Mouse (Mus musculus) embryo, embryonic 9.5 days (tissue): ENCODE results near the gene Alkal2.

Source experiments
- DNase-seq: peaks from one replicate; pipeline ENCODE4 v3.0.0-alpha.2; 2017; ENCODE audit errors: extremely low spot score

Gene Alkal2

GRCm38 (mm10) chr12:30883986-30884621 lies at the start of gene Alkal2:
Gene Alkal2, plus strand, starts transcription at chr12:30884322.
- DNase-seq, result peak; percentile 43

DNA sequence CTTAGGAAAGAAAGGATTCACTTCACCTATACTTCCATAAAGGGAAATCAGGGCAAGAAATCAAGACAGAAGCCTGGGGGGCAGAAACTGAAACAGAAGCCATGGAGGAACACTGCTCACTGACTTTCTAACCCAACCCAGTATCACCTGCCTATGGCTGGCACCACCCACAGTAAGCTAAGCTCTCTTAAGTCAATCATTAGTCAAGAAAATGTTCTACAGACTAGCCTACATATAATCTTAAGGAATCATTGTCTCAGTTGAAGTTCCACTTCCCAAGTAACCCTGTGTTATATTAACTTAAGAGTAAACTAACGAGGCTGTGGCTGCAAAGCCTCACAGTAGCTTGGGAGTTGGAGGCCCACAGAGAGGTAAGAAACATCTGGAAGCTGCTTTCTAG lies 35.6 kb upstream of the Alkal2 start:
- DNase-seq, result no peak

DNA sequence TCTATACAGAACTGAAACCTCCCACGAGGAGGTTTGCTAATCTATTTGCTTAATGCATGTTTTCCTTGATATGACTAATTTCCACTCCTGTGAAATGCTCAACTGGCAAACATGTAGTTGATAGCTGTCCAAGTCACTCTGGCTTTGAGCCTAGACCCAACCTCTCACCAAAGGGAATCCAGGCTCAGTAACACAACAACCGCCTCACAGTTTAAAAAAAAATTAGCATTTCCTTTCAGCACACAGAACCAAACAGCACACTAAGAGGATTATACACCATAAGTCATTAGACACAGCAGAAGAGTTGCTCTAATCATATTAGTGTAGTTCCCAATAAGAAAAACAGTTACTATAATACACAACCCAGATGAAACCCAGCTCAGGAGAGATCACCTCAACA lies 33.2 kb upstream of the Alkal2 start:
- DNase-seq, result no peak

DNA sequence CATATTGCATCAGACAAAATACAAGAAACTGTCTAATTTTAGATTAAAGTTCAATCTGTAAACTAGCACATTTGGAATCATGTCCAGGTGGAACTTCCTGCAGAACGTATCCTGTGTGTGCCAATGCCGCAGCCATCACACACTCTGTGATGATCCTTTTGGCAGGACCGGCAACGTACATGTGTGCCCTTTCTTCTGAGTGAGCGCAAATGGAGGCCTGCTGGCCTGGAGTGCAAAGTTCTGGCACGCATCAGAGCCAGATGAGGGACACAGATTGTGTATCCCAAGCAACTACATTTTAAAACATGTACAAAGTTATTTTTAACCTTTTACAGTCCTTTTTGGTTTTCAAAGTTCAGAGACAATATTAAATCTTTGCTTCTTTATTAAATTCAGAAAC lies 32.3 kb upstream of the Alkal2 start:
- DNase-seq, result no peak

- DNase-seq, result no peak
These were observed 28.5 kb upstream of the Alkal2 start for GRCm38 (mm10) chr12:30855442-30856159.

GRCm38 (mm10) chr12:30856172-30856571 lies 27.9 kb upstream of the Alkal2 start:
- DNase-seq, result no peak

- DNase-seq, result no peak
These were observed 19.8 kb upstream of the Alkal2 start for GRCm38 (mm10) chr12:30864347-30864746.

DNA sequence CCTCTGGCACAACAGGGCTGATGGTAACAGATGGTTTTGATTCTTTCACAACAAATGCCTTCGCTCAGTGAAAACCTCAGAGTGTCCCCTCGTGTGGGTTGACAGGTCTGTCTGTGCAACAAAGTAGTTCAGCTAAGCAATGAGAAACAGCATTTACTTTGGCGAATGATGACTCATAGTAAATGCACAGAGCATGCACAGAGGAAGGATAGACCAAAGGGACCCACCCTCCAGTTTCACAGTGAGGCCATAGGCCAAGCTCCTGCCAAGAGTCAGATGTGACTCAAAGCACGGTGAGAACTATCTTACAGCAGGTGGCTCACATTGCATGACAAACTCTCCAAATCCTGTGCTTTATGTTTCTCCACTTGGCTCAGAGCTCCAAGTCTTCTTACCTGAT lies 18.3 kb upstream of the Alkal2 start:
- DNase-seq, result no peak

DNA sequence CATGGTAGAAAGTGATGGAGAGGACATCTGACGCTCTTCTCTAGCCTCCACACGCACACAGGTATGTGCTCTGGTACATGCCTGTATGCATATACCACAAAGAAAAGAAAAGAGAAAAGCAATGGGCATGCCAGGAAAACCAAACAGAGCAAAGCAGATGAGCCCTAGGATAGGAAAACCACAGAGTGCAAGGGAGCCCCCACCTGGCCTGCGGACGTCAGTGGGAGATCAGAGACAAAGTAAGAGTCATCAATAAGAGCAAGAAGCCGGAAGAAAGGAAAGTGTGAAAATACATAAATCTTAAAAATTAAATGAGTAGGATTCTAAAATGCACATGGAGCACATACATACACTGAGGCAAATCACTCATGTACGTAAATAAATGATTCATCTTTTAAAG lies 4.7 kb upstream of the Alkal2 start:
- DNase-seq, result no peak

- DNase-seq, result no peak
These were observed 533 bp upstream of the Alkal2 start for GRCm38 (mm10) chr12:30883592-30883985.

- no peak for DNase-seq
These were observed 604 bp downstream of the Alkal2 start for GRCm38 (mm10) chr12:30884622-30885230.

DNA sequence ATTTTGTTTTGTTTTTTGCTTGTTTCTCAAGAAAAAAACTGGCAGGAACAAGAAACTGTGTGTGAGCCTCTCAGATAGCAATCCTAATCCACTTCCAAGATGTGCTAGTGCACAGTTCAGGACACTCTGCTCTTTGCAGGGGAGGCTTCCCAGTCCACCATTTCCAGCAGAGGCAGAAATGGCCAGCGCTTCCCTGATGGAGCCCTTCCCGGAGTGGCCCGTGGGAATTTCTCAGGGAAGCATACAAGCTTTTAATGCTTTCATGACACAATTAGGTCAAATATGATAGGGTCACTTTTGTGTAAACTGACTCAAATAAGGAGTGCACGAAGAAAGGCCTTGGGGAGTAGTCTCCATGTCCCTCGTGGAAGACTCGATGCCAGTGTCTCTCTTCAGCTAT lies 1.8 kb downstream of the Alkal2 start:
- no peak for DNase-seq

- DNase-seq, result no peak
These were observed 3.9 kb downstream of the Alkal2 start for GRCm38 (mm10) chr12:30888003-30888402.

DNA sequence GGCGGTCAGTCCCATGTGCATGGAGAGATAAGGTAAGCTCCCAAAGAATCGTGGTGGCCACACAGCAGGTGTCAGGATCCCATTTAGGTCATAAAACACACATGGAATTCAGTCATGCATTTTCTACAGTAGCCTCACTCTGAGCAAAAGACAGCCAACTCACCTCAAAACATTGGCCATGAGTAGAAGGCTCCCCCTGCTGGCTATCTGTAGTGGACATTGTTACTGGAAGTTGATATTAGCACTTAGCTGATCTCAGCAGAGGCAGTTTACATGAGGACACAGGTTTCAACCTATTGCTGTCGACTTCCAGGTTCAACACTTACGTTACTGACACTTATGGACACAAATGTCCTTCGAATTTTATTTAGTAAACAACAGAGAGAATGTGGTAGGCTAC lies 5.9 kb downstream of the Alkal2 start:
- DNase-seq, result peak; percentile 44

- no peak for DNase-seq
These were observed 7.3 kb downstream of the Alkal2 start for GRCm38 (mm10) chr12:30891438-30891837.

GRCm38 (mm10) chr12:30897039-30897438 lies 12.9 kb downstream of the Alkal2 start:
- no peak for DNase-seq

GRCm38 (mm10) chr12:30908658-30909057 lies 24.5 kb downstream of the Alkal2 start:
- no peak for DNase-seq

DNA sequence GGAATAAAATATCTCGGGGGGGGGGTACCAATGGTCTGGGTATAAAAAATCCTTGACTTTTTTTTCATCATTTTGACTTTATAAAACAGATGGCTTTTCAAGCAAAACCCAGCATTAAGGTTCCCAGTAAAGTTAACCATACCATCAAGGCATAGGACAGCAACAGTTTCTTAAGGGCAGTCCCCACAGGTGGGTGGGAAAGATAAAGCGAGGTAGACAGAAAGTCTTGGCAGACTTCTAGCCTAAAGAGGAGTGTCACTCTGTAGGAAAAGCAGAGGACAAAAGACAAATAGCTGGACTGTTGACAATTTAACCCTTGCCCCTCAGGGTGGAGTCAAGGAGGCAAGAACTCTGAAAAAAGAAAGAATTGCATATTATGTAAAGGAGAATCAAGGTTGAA lies 25.8 kb downstream of the Alkal2 start:
- DNase-seq, result no peak

- no peak for DNase-seq
These were observed 26.7 kb downstream of the Alkal2 start for GRCm38 (mm10) chr12:30910860-30911259.

- DNase-seq, result peak; percentile 91
These were observed 27.3 kb downstream of the Alkal2 start, which contains the start of the genes Acp1 and Sh3yl1 for GRCm38 (mm10) chr12:30911261-30912047. Gene Acp1, minus strand, starts transcription at chr12:30911589. Gene Sh3yl1, plus strand, starts transcription at chr12:30911668.

GRCm38 (mm10) chr12:30912048-30912381 lies 27.9 kb downstream of the Alkal2 start:
- DNase-seq, result no peak

DNA sequence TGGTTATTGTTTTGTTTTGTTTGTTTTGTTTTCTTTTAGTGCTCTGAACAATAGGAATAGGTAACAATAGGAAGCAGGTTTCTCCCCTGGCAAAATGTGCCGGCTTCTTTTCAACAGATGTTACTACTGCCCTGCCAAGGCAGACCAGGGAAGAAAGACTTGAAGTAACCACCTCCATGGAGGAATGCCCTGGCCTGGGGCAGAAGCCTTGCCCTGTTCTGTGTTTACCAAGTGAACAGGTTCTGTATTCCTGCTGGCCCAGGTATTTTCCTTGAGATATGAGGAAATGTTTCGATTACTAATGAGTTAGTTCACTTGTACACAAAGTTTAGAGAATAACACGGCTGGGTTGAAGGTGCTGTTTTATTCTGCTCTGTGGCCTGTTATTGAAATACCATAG lies 28.7 kb downstream of the Alkal2 start:
- DNase-seq, result no peak
